Mouse (Mus musculus): Measurements from ENCODE around the gene Mmp9. TPM values are rescaled to one million over a fixed set of nuclear protein-coding genes. Genes with fewer than 3 reads are reported as not detected.

Mmp9 gene
- polyA plus RNA-seq, 1 experiment, result 5.8 TPM

DNA sequence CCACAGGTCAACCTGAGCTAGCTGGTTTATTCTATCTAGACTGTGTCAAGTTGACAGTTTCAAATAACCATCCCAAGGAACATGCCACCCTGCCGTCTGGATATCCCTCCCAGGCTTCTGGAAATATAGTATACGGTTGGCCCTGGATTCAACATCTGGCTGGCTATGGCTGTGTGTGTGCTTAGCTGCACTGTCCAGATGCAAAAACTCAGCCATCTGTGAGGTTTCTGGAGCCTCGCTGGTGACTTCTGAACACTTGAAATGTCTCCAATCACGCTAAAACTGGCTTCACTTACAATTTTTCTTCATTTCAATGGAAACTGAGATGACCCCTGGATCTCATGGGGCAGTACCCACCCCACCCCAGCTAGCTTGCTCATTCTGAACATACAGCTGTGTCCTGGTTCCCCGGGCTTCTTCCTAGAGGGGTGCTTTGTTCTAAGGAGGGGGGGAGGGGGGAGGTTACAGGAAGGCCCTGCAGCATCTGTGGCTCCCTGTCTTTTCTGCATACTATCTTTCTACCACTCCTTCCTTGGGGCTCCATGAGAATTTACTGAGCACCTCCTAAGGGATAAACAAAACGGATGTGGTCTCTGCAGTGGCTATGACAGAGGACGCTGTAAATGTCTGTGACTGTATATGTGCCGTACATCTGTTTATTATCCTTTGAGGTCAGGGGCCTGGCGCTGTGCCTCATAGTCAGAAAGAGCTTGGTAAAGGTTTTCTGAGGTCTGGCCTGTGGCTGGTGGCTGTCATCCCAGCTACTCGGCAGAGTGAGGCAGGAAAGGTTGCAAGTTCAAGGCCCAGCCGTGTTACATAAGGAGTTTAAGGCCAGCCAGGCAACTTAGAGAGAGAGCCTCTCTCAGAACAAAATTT, 9.6 kb upstream of the Mmp9 start:
- Histone ChIP-seq H3K9me3 (replicated peaks; ENCODE audit: control insufficient read depth, insufficient read depth, low read length, poor library complexity, severe bottlenecking) (no peaks in the 10 kb centered on the region), H3K27ac (ENCODE audit: insufficient read depth, low read length) (no peak overlapping the region), H3K27me3 (ENCODE audit: control insufficient read depth, insufficient read depth, low read length, poor library complexity, severe bottlenecking) (no peaks in the 10 kb centered on the region), H3K4me1 (ENCODE audit: control insufficient read depth, insufficient read depth, low read length) (no peaks in the 10 kb centered on the region), H3K9ac (ENCODE audit: low read depth, poor library complexity, severe bottlenecking) (no peak overlapping the region), H3K4me3 (ENCODE audit: low read depth, low read length) (no peak overlapping the region), H3K36me3 (ENCODE audit: control insufficient read depth, insufficient read depth, low read length, poor library complexity, severe bottlenecking) (no peaks in the 10 kb centered on the region)
- TF ChIP-seq CTCF (IDR thresholded peaks at IDR 0.05; ENCODE audit: low read depth, low read length), result no peak
- no peak for TF ChIP-seq POLR2A (IDR thresholded peaks at IDR 0.05; ENCODE audit: insufficient read depth, low read length)
- no peak for TF ChIP-seq EP300 (IDR thresholded peaks at IDR 0.05; ENCODE audit: insufficient read depth, low read depth, low read length)

DNA sequence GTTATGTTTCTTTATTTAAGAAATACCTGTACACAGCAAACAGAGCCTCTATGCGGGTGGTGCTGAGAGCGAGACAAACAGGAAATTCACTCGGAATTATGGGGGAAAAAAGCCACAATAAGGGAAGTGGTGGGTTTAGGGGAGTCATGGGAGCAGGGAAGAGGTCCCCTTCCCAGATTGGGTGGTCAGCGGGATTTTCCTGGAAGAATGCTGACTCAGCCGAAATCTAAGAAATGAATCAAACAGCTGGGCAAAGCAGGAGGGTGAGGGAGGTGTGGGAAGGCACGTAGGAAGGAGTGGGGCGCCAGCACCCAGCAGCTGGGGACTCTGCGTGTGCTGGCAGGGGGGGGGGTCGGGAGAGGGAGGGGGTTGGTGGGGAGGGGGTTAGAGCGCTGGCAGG, 7.0 kb upstream of the Mmp9 start:
- Histone ChIP-seq H3K4me1 (ENCODE audit: control insufficient read depth, insufficient read depth, low read length) (peaks cover 2% of the 10 kb centered on the region), H3K9me3 (replicated peaks; ENCODE audit: control insufficient read depth, insufficient read depth, low read length, poor library complexity, severe bottlenecking) (no peaks in the 10 kb centered on the region), H3K4me3 (ENCODE audit: low read depth, low read length) (no peak overlapping the region), H3K9ac (ENCODE audit: low read depth, poor library complexity, severe bottlenecking) (no peak overlapping the region), H3K27me3 (ENCODE audit: control insufficient read depth, insufficient read depth, low read length, poor library complexity, severe bottlenecking) (no peaks in the 10 kb centered on the region), H3K36me3 (ENCODE audit: control insufficient read depth, insufficient read depth, low read length, poor library complexity, severe bottlenecking) (no peaks in the 10 kb centered on the region), H3K27ac (ENCODE audit: insufficient read depth, low read length) (no peak overlapping the region)
- no peak for TF ChIP-seq CTCF (IDR thresholded peaks at IDR 0.05; ENCODE audit: low read depth, low read length)
- no peak for TF ChIP-seq EP300 (IDR thresholded peaks at IDR 0.05; ENCODE audit: insufficient read depth, low read depth, low read length)
- no peak for TF ChIP-seq POLR2A (IDR thresholded peaks at IDR 0.05; ENCODE audit: insufficient read depth, low read length)

DNA sequence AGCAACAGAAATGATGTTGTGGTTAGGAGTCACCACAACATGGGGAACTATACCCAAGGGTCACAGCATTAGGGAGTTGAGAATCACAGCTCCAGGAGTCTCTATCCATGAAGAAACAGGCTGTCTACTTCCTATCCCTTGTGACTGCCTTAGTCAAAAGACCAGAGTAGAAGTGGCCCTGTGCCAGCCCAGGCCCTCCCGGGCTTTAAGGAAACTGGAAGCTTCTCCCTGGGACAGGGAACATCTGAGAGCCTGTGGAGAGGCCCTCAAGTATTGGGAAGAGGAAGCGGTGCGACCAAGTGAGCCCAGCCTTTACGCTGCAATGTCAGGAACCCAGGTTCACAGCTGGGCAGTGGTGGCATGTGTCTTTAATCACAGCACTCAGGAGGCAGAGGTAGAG, 4.6 kb upstream of the Mmp9 start:
- peaks cover 10% of the 10 kb centered on the region for H3K4me1 ChIP-seq (ENCODE audit: control insufficient read depth, insufficient read depth, low read length)

DNA sequence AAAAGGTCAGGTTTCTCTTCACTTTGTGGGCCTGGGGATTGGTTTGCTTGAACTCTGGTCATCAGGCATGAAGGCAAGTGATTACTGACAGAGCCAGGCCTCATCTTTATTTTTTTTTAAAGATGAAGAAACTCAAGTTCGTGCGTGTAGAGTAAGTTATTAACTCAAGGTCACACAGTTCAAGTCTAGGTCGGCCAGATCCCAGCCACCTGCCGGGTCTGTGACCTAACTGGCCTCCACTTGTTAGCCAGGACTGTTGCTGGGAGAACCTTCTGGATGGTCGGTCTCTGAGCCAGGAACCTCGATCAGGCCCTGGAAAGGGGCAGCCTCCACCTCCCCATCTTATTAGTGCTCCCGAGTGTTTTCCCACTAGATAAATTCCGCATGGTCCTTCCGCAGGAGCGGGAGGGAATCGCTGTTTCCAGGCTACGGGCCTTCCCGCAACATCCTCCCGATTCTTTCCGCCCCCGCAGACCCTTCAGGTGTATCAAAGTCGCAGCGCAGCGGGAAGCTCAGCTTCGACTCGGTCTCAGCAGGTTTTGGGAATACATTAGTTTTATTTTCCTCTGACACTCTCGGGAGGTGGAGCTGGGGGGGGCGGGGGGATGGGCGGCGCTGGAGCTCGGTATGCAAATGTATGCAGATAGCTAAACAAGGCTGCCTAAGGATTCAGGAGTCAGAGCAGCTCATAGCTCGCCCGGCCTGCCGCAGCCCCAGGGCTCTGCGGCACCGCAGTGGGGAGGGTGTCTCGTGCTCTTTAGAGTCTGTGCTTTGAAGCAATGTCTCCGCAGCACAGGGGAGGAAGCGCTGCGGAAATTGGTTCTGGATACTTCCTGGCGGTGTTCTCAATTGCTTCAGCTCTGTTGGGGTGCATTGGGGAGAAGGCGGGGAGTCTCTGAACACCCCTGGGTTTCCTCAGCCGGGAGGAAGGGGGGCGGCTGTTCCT, 2.2 kb upstream of the Mmp9 start:
- no peaks in the 10 kb centered on the region for H3K9me3 ChIP-seq (replicated peaks; ENCODE audit: control insufficient read depth, insufficient read depth, low read length, poor library complexity, severe bottlenecking)
- peaks cover 10% of the 10 kb centered on the region for H3K4me1 ChIP-seq (ENCODE audit: control insufficient read depth, insufficient read depth, low read length)
- H3K27me3 ChIP-seq (ENCODE audit: control insufficient read depth, insufficient read depth, low read length, poor library complexity, severe bottlenecking), result no peaks in the 10 kb centered on the region
- H3K27ac ChIP-seq (ENCODE audit: insufficient read depth, low read length), result no peak overlapping the region
- H3K36me3 ChIP-seq (ENCODE audit: control insufficient read depth, insufficient read depth, low read length, poor library complexity, severe bottlenecking), result no peaks in the 10 kb centered on the region
- H3K9ac ChIP-seq (ENCODE audit: low read depth, poor library complexity, severe bottlenecking), result peak overlapping the region; percentile 22
- TF ChIP-seq POLR2A (IDR thresholded peaks at IDR 0.05; ENCODE audit: insufficient read depth, low read length) (peak; percentile 34), EP300 (IDR thresholded peaks at IDR 0.05; ENCODE audit: insufficient read depth, low read depth, low read length) (0 out of 2 replicates have a peak, but pooled peaks have one; percentile 50), CTCF (IDR thresholded peaks at IDR 0.05; ENCODE audit: low read depth, low read length) (no peak)
- peak overlapping the region; percentile 59 for H3K4me3 ChIP-seq (ENCODE audit: low read depth, low read length)

More for the DNA sequence above, 4.6 kb upstream of the Mmp9 start:
- Histone ChIP-seq H3K4me3 (ENCODE audit: low read depth, low read length) (no peak overlapping the region), H3K9ac (ENCODE audit: low read depth, poor library complexity, severe bottlenecking) (no peak overlapping the region), H3K27ac (ENCODE audit: insufficient read depth, low read length) (no peak overlapping the region), H3K9me3 (replicated peaks; ENCODE audit: control insufficient read depth, insufficient read depth, low read length, poor library complexity, severe bottlenecking) (no peaks in the 10 kb centered on the region), H3K36me3 (ENCODE audit: control insufficient read depth, insufficient read depth, low read length, poor library complexity, severe bottlenecking) (no peaks in the 10 kb centered on the region), H3K27me3 (ENCODE audit: control insufficient read depth, insufficient read depth, low read length, poor library complexity, severe bottlenecking) (no peaks in the 10 kb centered on the region)
- TF ChIP-seq CTCF (IDR thresholded peaks at IDR 0.05; ENCODE audit: low read depth, low read length) (no peak), EP300 (IDR thresholded peaks at IDR 0.05; ENCODE audit: insufficient read depth, low read depth, low read length) (no peak), POLR2A (IDR thresholded peaks at IDR 0.05; ENCODE audit: insufficient read depth, low read length) (no peak)

DNA sequence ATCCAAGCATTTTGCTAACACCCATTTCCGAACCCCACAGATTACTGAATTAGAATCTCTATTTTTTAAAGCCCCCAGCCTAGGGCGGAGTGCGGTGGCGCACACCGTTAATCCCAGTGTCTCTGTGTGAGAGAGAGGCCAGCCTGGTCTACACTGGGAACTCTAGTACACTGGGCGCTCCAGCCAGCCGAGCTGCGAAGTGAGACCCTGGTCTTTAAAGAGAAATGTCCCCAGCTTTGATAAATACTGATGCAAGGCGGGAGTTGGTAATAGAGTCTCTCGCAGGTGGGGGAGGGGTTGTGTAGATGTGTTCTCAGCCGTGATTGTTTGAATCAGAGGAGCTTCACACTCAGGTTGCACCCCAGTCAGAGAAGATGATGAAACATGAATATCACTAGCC, 1.5 kb upstream of the Mmp9 start:
- H3K4me3 ChIP-seq (ENCODE audit: low read depth, low read length), result peak overlapping the region; percentile 39
- peak overlapping the region; percentile 22 for H3K9ac ChIP-seq (ENCODE audit: low read depth, poor library complexity, severe bottlenecking)
- TF ChIP-seq EP300 (IDR thresholded peaks at IDR 0.05; ENCODE audit: insufficient read depth, low read depth, low read length), result no peak
- TF ChIP-seq POLR2A (IDR thresholded peaks at IDR 0.05; ENCODE audit: insufficient read depth, low read length), result no peak
- no peak for TF ChIP-seq CTCF (IDR thresholded peaks at IDR 0.05; ENCODE audit: low read depth, low read length)
- no peaks in the 10 kb centered on the region for H3K9me3 ChIP-seq (replicated peaks; ENCODE audit: control insufficient read depth, insufficient read depth, low read length, poor library complexity, severe bottlenecking)
- H3K27ac ChIP-seq (ENCODE audit: insufficient read depth, low read length), result no peak overlapping the region
- H3K27me3 ChIP-seq (ENCODE audit: control insufficient read depth, insufficient read depth, low read length, poor library complexity, severe bottlenecking), result no peaks in the 10 kb centered on the region
- peaks cover 10% of the 10 kb centered on the region for H3K4me1 ChIP-seq (ENCODE audit: control insufficient read depth, insufficient read depth, low read length)
- no peaks in the 10 kb centered on the region for H3K36me3 ChIP-seq (ENCODE audit: control insufficient read depth, insufficient read depth, low read length, poor library complexity, severe bottlenecking)

All from ES-Bruce4 (cell line).